Mouse (Mus musculus) liver (tissue): Measurements from ENCODE around the gene Kl.

ENCODE experiments used
- DNase-seq: peaks from one replicate; pipeline ENCODE4 v3.0.0-alpha.2; 2020; ENCODE audit warnings: mixed read lengths

Kl gene

DNA sequence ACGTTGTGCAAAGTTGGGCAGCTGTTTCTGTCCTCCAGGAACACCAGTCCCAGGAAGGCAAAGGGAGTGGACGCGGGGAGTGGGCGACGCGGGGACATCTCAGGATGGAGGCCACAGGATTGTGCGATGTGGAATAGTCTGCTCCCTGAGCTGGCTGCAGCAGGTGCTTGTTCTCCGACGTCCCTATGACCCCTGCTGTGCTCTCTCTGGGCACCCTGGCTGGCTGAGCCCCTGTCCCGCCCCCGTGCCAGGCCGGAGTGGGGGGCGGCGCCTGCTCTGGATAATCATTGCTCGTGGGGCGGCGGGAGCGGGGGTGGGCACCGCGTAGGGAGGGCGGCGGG is at the start of gene Kl:
Gene Kl (plus strand): TSS at position 280 of the 341 bp plus-strand sequence.
- DNase-seq, result no peak

DNA sequence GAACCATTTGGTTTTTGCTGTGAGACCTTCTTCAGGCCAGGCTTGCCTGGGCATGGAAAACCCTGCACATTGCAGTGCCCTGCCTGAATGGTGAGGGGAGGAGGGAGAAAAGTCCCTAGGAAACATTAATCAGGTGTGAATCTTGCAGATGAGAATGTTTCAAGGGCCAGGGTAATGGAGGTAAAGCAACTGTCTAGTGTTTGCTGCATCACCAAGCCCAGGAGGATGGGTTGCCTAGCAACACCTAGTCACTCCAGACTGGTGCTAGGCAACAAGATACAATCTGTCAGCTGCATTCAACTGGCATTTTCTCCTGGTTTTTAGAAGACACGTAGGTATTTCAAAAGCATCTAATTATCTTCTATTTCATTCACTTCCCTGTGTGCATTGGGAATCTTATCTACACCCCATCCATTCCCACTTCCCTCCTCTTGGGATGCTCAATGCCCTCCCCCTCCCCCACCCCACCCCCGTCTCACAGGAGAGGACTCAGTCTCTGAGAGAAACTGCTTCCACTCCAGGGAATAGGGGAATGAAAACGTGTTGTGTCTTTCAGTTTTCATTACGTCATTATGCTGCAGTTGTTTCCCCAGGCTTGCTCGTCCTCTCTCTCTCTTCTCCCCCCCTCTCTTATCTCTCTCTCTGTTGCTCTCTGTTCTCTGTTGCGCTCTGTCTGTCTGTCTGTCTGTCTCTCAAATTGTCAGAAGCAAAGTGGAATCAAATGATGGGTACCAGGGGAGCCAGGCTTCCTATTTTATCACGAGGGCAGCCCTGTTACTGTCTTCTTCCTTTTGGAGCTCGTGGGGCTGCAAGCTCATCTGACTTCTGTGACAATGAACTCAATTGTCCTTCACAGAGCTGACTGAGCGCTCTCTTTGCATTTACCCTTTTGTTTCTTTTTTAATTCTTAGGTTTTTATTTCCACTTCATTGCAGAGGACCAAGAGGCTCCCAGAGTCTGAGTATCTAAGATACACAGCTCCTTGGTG is 46.1 kb upstream of the Kl start:
- no peak for DNase-seq

DNA sequence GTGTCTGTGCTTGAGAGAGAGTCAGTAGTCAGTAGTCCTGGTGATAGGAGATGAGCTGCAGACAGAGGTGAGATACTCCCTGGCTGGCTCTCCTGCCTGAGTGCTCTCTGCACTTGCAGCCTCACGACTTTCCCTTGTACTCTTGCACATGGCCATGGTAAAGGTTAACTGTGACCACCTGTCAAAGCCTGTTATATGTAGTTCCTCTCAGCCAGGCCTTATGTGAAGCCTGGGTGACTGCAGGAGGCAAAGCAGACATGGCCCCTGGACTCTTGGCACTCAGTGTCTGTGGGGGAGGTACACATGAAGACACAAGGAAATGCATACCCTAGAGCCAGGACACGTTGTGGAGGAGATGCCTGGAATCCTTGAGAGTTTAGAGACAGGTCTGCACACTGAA is 40.3 kb upstream of the Kl start:
- no peak for DNase-seq

DNA sequence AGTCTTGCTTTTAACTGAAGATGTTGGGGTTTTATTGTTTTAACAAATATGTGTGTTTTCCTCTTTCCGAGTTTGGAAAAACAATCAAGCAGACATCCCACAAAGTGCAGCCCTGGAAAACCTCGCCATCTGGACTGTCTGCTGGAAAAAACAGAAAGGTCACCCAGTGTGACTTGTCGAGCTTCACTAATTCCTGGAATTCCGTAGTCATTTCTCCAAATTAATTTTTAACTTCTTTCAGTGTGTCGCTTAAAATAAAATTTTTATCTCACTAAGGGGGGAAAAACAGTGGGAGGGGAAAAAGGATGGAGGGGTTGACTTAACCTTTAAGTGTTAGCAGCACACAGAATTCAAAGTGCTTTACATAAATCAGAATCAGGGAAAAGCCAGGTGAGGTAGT is 39.8 kb upstream of the Kl start:
- no peak for DNase-seq

DNA sequence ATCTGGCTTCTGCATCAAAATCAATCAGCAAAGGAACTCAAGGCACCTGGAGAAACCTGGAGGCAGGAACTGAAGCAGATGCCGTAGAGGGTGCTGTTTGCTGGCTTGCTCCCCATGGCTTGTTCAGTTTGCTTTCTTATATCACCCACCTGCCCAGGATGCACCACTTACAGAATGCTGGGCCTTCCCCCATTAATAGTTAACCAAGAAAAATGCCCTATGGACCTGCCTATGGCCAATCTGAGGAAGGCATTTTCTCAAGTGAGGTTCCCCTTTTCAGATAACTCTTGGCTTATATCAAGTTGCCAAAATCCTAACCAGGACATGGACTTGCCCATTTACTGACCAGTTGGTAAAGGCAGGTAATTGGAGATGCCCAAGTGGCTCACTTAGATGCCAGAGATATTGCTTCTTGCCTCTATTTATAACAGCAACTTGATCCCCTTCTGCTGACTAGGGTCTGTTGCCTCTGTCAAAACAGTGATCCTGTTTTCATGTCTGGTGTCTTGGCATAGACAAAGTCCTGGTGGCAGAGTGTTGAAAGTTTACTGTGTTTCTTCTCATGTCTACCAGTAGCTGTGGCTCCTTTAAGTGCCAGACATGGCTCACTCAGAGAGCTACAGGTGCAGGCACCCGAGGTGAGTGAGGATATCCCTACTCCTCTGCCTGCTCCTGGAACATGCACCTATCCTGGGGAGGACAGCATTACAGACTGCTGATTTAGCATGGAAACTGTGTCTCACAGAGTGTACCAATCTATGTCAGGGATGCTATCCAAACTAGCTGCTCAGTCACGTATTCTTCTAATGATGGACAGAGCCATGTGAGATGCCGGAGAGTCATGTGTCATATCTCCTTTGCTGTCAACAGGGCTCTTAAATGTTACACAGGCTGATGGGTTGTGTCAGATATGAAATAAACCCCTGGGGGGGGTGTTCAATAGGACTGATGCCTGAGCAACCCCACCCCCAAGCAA is 37.0 kb upstream of the Kl start:
- no peak for DNase-seq

DNA sequence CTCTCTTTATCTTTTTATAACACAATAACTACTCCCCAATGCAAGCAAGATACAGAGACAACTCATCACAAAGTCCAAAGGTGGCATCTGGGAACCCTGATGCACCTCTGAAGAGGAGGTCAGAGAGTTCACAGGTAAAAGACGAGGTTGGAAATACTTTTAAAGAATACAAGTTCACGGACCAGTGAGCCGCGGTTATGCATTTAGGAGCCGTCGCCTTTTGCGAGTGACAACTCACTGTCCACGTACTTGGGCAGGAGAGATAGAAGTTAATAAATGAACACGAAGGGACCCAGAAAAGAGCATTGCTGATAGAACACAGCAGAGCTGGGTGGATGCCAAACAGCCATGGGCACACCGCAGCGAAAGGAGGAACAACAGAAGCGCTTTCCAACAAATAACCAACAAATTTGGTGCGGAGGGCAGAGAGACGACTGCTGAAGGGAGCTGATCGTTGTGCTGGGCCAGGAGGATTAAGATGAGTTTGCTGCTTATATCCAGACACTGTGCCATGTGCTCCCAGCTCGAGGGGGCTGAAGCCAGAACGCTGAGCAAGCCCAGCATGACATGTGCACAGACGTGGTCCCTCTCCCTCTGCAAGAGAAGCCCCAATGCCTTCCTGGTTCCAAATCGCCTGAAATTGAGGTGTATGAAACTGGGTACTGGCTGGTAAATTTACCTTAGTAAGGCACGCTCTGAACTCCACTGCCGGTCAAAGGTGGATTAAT is 35.1 kb upstream of the Kl start:
- DNase-seq, result no peak

DNA sequence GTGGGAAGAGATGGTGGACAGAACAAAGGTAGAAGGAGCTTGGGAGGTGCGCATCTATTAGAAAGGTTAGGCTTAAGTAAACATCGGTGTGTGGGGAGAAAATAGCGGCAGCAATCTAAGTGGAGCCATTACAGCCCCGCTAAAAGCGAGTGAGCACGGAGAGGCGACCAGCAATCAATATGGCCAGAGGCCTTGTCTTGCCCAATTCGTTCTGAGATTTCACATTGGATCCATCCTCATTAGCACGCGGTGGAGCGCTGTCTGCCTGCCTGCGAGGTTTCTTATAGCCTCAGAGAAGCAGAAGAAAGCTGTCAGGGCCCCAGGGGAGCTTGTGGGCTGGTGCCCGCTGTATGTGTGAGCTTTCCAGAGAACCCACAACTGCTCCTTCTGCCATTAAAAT is 33.8 kb upstream of the Kl start:
- DNase-seq, result no peak

DNA sequence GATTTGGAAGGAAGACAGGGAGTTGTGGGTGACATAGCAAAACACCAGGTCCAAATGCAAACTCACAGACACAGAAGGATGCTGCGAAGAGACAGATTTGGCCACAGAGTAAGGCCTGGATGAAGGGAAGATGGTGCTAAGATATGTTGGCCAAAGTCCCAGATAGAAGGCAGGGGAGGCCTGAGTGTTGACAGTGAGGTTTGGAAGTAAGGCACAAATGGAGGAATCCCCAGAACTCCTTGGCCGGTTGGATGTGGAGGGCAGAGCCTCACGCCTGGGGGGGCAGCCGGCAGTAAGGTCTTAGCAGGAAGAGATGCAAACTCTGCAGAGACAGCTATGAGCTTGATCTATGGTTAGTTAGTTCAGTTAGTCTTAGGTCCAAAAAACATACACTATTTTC is 33.1 kb upstream of the Kl start:
- DNase-seq, result no peak

DNA sequence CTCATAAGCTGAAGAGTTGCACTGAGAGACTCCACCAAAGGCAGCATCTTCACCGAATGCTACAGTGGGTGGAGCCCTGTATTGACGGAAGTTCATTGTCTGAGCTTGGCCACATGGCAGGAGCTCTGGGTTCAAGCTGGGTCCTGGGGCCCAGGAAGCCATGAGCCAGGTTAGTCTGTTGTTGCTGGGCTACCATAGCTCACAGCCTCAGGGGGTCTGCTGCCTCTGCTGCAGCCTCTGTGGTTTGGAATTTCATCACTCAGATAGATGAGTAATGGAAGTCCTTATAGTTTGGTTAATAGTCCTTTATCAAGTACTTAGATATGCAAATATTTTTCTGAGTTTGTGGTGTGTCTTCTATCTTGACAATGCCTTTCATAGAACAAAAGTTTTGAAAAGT is 32.4 kb upstream of the Kl start:
- no peak for DNase-seq

DNA sequence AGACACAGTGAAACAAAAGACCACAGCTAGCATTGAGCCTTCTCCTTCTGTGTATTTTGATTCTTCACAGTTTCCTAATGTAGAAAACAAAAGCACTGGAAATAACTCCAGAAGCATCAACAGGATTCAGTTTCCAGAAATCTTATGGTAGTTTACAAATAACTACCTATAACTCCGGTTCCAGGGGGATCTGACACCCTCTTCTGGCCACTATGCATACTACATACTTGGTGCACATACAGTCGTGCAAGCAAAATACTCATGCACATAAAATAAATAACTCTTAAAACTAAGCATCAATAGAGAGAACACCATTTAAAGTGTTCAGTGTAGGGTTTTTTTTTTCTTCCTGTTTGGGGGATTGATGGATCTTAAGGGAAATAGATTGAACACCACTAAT is 23.0 kb upstream of the Kl start:
- DNase-seq, result no peak

DNA sequence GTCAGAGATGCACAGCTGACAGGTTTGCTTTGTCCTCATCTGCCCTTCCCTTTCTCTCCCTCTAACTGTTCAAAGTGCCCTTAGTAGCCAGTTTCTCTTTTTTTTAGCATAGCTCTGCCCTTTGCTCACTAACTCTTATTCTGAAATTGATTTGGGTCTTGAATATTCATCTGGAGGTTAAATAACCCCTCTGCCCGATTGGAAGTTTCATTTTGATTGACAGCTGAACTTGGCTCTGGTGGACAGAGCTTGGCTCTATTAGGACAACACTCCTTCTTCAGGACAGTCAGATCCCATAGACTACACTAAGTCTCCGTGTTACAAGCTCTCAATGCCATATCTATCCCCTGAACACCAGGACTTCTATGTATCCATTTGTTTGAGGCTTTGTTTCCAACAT is 19.8 kb upstream of the Kl start:
- DNase-seq, result no peak

DNA sequence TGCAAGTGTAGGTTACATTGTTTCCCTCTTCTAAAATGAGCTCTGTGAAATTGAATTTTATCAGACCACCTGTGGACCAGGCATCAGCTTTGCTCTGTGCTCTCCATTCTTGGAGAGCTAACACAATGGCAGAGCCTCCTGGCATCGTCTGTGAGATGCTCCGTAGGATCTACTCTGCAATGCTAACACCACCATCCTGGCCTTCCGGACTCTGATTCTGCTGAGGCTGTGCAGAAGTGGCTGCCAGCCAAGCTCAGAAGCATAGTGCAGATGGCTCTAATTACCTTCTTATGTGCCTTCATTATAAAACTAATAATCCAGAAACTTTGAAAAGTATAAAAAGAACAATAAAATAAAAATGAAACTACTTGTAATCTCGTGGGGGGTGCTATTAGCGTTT is 16.2 kb upstream of the Kl start:
- no peak for DNase-seq

DNA sequence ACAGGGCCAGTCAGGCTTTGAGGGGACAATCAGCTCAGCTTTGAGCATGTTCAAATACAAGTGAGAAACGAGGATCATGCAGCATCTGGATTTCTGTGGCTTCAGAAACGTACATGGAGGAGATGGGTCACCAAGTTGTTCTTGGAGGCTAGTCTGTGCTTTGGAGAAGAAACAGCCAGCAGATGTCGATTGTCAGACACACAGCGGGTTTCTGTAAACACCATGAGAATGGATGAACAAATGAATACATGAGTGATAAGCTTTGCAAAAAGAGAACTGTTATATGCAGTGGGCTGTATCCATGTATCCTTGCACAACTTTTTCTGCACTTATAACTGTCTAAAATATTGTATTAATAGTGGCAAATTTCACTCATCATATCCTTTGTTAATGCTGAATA is 15.6 kb upstream of the Kl start:
- no peak for DNase-seq

DNA sequence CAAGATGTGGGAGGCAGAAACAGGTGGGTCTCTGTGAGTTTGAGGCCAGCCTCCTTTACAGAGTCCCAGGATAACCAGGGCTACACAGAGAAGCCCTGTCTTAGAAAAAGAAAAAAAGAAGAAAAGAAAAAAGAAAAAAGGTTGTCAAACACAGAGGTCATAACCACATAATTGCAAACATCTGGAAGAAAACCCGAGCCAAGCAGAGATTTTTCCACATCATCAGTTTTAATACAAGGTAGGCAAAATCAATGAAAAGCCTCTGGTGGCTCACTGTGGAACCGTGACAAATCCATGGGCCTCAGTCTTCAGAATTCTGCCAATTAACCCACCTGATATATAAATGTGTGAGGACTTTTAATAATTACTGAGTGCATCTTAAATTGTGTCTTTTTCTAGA is 14.9 kb upstream of the Kl start:
- DNase-seq, result no peak

DNA sequence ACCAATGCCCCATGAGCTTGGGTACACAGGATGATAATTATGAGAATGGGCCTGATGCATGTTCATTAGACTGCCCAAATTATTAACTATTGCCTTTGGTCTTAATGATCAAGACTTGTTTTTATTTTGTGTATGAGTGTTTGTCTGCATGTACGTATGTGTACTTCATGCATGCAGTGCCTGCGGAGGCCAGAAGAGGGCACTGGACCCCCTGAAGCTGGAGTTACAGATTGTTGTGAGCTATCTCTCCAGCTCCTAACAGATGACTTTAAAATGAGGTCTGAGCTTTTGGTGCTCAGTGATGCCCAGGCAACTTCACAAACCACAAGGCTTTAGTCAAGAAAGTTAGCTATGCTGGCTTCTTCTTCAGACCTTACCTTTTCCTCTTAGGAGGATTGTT is 6.8 kb upstream of the Kl start:
- DNase-seq, result no peak

DNA sequence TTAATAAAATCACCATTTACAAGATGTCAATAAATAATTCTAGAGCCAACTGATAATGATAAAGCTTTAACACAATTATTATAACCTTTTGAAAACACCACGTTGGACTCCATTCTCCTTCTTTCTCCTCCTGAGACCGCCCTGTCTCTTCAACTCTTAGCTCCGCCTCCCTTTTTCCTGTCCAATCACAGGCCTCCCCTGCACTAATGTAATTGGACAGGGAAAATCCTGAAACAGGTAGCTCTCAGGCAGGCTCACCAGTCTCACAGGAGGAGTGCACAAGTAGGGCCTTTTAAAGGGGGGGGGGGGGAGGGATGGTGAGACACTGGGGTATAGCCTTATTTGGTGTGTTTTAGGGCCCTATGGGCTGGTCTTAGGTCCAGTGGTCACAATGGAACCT is 3.3 kb upstream of the Kl start:
- no peak for DNase-seq

DNA sequence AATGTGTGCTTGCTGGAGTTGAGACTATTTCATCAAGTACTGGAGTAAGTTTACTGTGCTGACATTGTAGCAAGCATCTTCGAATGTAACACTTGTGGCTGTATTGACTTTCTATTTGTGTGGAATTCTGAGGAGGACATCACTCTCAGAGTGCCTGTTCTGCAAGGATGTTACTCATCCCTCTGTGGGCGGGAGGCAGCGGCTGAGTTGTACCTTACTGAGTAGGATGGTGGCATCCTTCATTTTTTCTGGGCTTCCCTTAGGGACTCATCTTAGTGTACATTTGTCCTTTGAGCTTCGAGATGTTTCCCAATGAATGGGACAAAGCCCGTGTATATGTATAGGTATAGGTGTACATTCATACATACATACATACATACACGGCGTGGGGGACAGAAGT is 1.1 kb upstream of the Kl start:
- no peak for DNase-seq

DNA sequence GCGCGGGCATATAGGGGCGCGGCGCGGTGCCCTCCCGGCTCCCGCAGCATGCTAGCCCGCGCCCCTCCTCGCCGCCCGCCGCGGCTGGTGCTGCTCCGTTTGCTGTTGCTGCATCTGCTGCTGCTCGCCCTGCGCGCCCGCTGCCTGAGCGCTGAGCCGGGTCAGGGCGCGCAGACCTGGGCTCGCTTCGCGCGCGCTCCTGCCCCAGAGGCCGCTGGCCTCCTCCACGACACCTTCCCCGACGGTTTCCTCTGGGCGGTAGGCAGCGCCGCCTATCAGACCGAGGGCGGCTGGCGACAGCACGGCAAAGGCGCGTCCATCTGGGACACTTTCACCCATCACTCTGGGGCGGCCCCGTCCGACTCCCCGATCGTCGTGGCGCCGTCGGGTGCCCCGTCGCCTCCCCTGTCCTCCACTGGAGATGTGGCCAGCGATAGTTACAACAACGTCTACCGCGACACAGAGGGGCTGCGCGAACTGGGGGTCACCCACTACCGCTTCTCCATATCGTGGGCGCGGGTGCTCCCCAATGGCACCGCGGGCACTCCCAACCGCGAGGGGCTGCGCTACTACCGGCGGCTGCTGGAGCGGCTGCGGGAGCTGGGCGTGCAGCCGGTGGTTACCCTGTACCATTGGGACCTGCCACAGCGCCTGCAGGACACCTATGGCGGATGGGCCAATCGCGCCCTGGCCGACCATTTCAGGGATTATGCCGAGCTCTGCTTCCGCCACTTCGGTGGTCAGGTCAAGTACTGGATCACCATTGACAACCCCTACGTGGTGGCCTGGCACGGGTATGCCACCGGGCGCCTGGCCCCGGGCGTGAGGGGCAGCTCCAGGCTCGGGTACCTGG is 488 bp downstream of the Kl start:
- peak; percentile 20 for DNase-seq

DNA sequence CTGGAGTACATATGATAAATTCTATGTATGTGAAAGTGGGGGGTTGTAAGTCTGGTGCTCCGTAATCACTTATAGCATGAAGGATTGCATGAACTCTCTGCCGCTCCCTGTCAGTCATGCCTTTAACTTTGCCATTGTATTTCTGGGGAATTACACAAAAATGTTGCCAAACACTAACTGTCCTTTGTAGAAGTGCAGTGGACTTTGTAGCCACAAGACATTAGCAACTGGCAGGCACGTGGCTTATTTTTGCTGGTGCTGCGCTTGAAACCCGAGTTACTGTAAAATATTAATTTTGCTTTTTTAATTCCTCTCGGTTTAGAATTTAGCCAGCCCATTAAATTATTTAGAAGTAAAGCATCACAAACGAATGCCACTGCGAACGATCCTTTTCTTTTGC is 2.4 kb downstream of the Kl start:
- no peak for DNase-seq

DNA sequence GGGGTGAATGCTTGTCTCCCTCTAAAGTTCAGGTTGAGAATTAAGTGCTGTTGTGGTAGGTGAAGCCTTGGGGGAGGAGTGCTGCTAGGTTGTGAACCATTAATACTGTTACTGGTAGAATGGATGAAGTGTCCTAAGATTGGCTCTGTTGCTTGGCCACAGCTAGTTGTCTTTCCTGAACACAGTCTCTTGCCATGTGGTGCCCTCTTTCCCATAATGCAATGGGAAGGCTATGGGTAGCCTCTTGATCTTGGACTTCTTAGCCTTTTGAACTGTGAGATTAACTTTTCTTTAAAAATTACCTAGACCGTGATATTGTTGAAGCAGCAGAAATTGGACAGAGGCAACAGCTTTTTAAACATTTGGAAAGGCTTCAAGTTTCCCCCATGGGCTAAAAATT is 7.5 kb downstream of the Kl start:
- DNase-seq, result no peak

DNA sequence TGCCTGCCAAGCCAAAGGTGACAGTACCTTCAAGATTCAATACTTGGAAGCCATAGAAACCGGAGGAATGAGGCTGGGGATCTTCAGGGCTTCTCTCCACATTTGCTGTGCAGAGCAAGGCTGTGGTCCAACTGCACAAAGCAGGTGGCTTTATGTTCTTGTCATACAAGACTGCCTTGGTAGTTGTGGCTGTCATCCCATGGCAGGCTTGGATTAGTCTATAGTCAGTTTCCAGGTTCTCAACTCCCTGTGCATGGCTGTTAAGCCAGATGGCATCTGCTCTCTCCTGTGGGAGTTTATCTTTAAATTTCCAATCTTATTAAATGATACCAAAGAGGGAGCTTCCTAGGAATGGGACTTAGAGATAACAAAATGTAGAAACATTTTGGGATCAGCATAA is 9.2 kb downstream of the Kl start:
- DNase-seq, result no peak

DNA sequence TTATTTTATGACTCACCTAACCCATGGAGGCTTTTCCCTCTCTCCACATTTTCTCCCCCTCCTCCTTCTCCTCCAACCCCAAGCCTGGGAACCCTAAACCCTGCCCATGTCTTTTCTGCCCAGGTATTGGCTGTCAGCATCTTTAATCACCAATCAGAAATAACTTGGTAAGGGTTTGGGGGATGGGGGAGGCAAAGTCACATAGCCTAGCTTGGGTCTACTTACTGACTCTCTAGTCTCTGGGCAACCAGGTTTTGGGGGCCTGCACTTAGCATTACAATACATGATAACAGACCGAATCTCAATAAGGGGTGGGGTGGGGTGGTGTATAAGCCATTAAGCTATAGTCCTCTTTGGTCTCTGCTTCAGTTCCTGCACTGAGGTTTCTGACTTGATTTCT is 10.3 kb downstream of the Kl start:
- no peak for DNase-seq
